Mouse (Mus musculus) embryonic facial prominence, embryonic 14.5 days (tissue): ENCODE results near the gene Rflna. TPM values are rescaled to one million over a fixed set of nuclear protein-coding genes. Genes with fewer than 3 reads are reported as not detected.

Experiments used
- ATAC-seq: fragments of 200-750 bp; cut with Nextera tagmentation; 2 replicates; pipeline ENCODE4 v1.8.0; 2017; ENCODE audit warnings: low read depth, moderate number of reproducible peaks, moderate TSS enrichment
- DNase-seq: peaks from one replicate; pipeline ENCODE4 v3.0.0-alpha.2; 2015; ENCODE audit warnings: low spot score
- H3K27ac ChIP-seq: fragments of 300-500 bp; sonication (generic); replicated peaks from 2 replicates; pipeline ENCODE4 v1.5.1; 2014; ENCODE audit warnings: low read depth, mild to moderate bottlenecking, low read length, moderate library complexity
- H3K27me3 ChIP-seq: fragments of 300-500 bp; sonication (generic); replicated peaks from 2 replicates; pipeline ENCODE4 v1.6.1; 2014; ENCODE audit warnings: low read length; ENCODE audit not compliant: control insufficient read depth, insufficient read depth
- H3K36me3 ChIP-seq: fragments of 300-500 bp; sonication (generic); 2 replicates; pipeline ENCODE4 v1.6.1; 2014; ENCODE audit warnings: low read length, mixed read lengths; ENCODE audit not compliant: control insufficient read depth, insufficient read depth
- H3K4me1 ChIP-seq: fragments of 300-500 bp; sonication (generic); 2 replicates; pipeline ENCODE4 v1.6.1; 2014; ENCODE audit warnings: antibody characterized with exemption, low read length; ENCODE audit not compliant: control insufficient read depth, insufficient read depth
- H3K4me2 ChIP-seq: fragments of 300-500 bp; sonication (generic); 2 replicates; pipeline ENCODE4 v1.6.1; 2014; ENCODE audit warnings: low read depth, mild to moderate bottlenecking, low read length, moderate library complexity, mixed read lengths
- H3K4me3 ChIP-seq: fragments of 300-500 bp; sonication (generic); 2 replicates; pipeline ENCODE4 v1.5.1; 2014; ENCODE audit warnings: low read depth, mild to moderate bottlenecking, low read length
- H3K9ac ChIP-seq: fragments of 300-500 bp; sonication (generic); 2 replicates; pipeline ENCODE4 v1.6.1; 2014; ENCODE audit warnings: low read depth, mild to moderate bottlenecking, low read length, moderate library complexity, mixed read lengths
- H3K9me3 ChIP-seq: fragments of 300-500 bp; sonication (generic); 2 replicates; pipeline ENCODE4 v1.6.1; 2016; ENCODE audit warnings: low read length; ENCODE audit not compliant: control insufficient read depth
- WGBS: fragments of 180-500 bp; shearing (Covaris S2); extraction: QIAGEN DNeasy Blood & Tissue Kit; methylation state at CpG from one replicate; pipeline ENCODE4 v1.1.7; 2014; 5-methylcytosine and 5-hydroxymethylcytosine counted together
- polyA plus RNA-seq: library from polyadenylated mRNA; unstranded; fragments of >200 nt; fragmentation: Nextera tagmentation; extraction: Ambion mirVana; gene quantifications from 2 replicates; pipeline ENCODE4 v1.2.1, GENCODE M21; 2014

The Rflna gene
- polyA plus RNA-seq, 1 experiment from 2014 or later = 19.3 TPM

- Histone ChIP-seq H3K9ac (no peak overlapping the region), H3K9me3 (no peaks in the 10 kb centered on the region), H3K4me1 (peaks cover 12% of the 10 kb centered on the region), H3K27me3 (no peaks in the 10 kb centered on the region), H3K4me2 (no peak overlapping the region), H3K27ac (no peak overlapping the region), H3K4me3 (no peak overlapping the region), H3K36me3 (no peaks in the 10 kb centered on the region)
- no peak for ATAC-seq
- no peak for DNase-seq
- WGBS = 65% methylated on average over 5 of the region's 6 CpGs
Measured at GRCm38 (mm10) chr5:124996816-124997215, 6.2 kb upstream of the Rflna start.

GRCm38 (mm10) chr5:124997913-124998312 lies 5.1 kb upstream of the Rflna start:
- peaks cover 12% of the 10 kb centered on the region for H3K4me1 ChIP-seq
- H3K27ac ChIP-seq = no peak overlapping the region; the same call in 1 of the 2 replicates
- H3K9me3 ChIP-seq = no peaks in the 10 kb centered on the region
- ATAC-seq (no peak), DNase-seq (no peak)
- 73% methylated on average over 4 of the region's 4 CpGs for WGBS
- H3K36me3 ChIP-seq = no peaks in the 10 kb centered on the region
- no peaks in the 10 kb centered on the region for H3K27me3 ChIP-seq
- no peak overlapping the region for H3K4me3 ChIP-seq
- no peak overlapping the region for H3K9ac ChIP-seq
- H3K4me2 ChIP-seq = no peak overlapping the region

- Histone ChIP-seq H3K9me3 (no peaks in the 10 kb centered on the region), H3K4me2 (no peak overlapping the region), H3K27ac (no peak overlapping the region), H3K4me1 (peaks cover 21% of the 10 kb centered on the region), H3K4me3 (no peak overlapping the region), H3K27me3 (peaks cover 6% of the 10 kb centered on the region), H3K9ac (no peak overlapping the region), H3K36me3 (no peaks in the 10 kb centered on the region)
- no peak for DNase-seq
- no peak for ATAC-seq
- WGBS = 57% methylated on average over 10 of the region's 10 CpGs
Measured at GRCm38 (mm10) chr5:125000756-125001250, 2.2 kb upstream of the Rflna start.

GRCm38 (mm10) chr5:125003873-125004255 lies 843 bp downstream of the Rflna start:
- ATAC-seq (no peak), DNase-seq (no peak)
- Histone ChIP-seq H3K27ac (no peak overlapping the region; the same call in 1 of the 2 replicates), H3K4me3 (peak overlapping the region; percentile 50), H3K4me1 (peaks cover 30% of the 10 kb centered on the region), H3K4me2 (peak overlapping the region; percentile 78), H3K9ac (peak overlapping the region; percentile 68), H3K9me3 (no peaks in the 10 kb centered on the region), H3K36me3 (0 out of 2 replicates have a peak, but pooled peaks cover 2% of the 10 kb centered on the region), H3K27me3 (peaks cover 6% of the 10 kb centered on the region)
- 11% methylated on average over 15 of the region's 15 CpGs for WGBS

- peak; percentile 48 for DNase-seq
Measured at GRCm38 (mm10) chr5:125005871-125006652, 3.0 kb downstream of the Rflna start.

GRCm38 (mm10) chr5:125006896-125007295 lies 3.9 kb downstream of the Rflna start:
- peaks cover 6% of the 10 kb centered on the region for H3K27me3 ChIP-seq
- peaks cover 18% of the 10 kb centered on the region for H3K4me1 ChIP-seq
- H3K9me3 ChIP-seq = no peaks in the 10 kb centered on the region
- DNase-seq (no peak), ATAC-seq (no peak)
- no peak overlapping the region for H3K27ac ChIP-seq
- 90% methylated on average over 3 of the region's 5 CpGs for WGBS
- H3K4me3 ChIP-seq = no peak overlapping the region
- peaks cover 26% of the 10 kb centered on the region; the same call in 1 of the 2 replicates for H3K36me3 ChIP-seq
- peak overlapping the region; percentile 78; the same call in 1 of the 2 replicates for H3K4me2 ChIP-seq
- no peak overlapping the region for H3K9ac ChIP-seq

More at GRCm38 (mm10) chr5:125005871-125006652, 3.0 kb downstream of the Rflna start:
- Histone ChIP-seq H3K4me2 (peak overlapping the region; percentile 78), H3K36me3 (peaks cover 17% of the 10 kb centered on the region; the same call in 1 of the 2 replicates), H3K27ac (no peak overlapping the region), H3K4me1 (peaks cover 18% of the 10 kb centered on the region), H3K27me3 (peaks cover 6% of the 10 kb centered on the region), H3K9me3 (no peaks in the 10 kb centered on the region), H3K4me3 (peak overlapping the region; percentile 50; the same call in 1 of the 2 replicates), H3K9ac (no peak overlapping the region)
- ATAC-seq = 0 out of 2 replicates have a peak, but pooled peaks have one; percentile 16
- WGBS = 52% methylated on average over 9 of the region's 9 CpGs

GRCm38 (mm10) chr5:125011166-125011565 lies 8.1 kb downstream of the Rflna start:
- no peaks in the 10 kb centered on the region for H3K9me3 ChIP-seq
- no peak overlapping the region for H3K27ac ChIP-seq
- ATAC-seq (no peak), DNase-seq (no peak)
- no peak overlapping the region for H3K4me2 ChIP-seq
- no peaks in the 10 kb centered on the region for H3K27me3 ChIP-seq
- no peak overlapping the region for H3K9ac ChIP-seq
- 91% methylated on average over 24 of the region's 24 CpGs for WGBS
- peaks cover 5% of the 10 kb centered on the region for H3K4me1 ChIP-seq
- H3K36me3 ChIP-seq = peaks cover 64% of the 10 kb centered on the region
- H3K4me3 ChIP-seq = no peak overlapping the region

- 0 out of 2 replicates have a peak, but pooled peaks cover under 1% of the 10 kb centered on the region for H3K4me1 ChIP-seq
- H3K4me2 ChIP-seq = no peak overlapping the region
- no peaks in the 10 kb centered on the region for H3K9me3 ChIP-seq
- H3K4me3 ChIP-seq = no peak overlapping the region
- peaks cover 68% of the 10 kb centered on the region for H3K36me3 ChIP-seq
- whole genome bisulfite sequencing = 79% methylated on average over 8 of the region's 8 CpGs
- H3K9ac ChIP-seq = no peak overlapping the region
- DNase-seq (no peak), ATAC-seq (no peak)
- no peaks in the 10 kb centered on the region for H3K27me3 ChIP-seq
- H3K27ac ChIP-seq = no peak overlapping the region
Measured at GRCm38 (mm10) chr5:125011628-125012027, 8.6 kb downstream of the Rflna start.
